Mouse (Mus musculus): ENCODE data around the gene Tppp3.

Gene Tppp3

DNA sequence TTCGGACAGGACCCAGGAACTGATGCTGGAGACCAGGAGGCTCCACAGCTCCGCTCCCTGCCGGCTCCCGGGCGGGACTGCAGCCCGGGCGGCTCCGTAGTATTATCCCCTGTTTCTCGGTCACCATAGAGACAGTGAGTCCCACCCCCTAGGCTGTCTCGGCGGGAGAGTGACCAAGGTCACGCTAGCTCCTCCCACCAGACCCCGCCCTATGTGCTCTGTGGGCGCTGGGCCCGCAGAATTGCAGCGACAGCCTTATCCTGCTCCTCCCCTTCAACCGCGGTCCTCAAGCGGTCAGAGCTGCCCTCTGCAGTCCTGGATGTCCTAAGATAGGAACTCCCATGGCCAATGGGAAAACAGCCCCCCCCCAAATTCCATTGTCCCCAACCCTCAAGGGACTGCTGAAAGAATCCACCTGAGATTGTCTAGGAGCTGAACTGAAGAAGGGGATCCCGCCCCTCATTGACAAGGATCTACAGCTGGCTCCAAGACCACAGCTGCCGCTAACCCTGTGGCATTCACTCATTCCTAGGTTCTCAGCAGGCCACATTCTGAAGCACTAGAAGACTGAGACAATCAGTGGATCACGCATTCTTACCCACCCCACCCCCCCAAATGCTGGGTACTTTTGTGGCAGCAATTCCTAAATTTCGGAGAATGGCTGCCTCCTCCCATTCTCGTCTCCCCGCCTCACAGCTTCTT lies at the start of gene Tppp3:
Tppp3 (minus strand) TSS at position 213 of the 702 bp plus-strand sequence.
- in situ Hi-C loops (cut with MboI; ENCODE audit: low pct_unique_long_range_greater_than_20kb in 1 of 2, low sequenced_read_pairs in 2 of 2, unreplicated experiment in 1 of 2) = loop anchor here in 1 of 2 experiments (5.0 kb wide), 1 partner anchor 34 kb away; no protein-coding TSS in a partner anchor

DNA sequence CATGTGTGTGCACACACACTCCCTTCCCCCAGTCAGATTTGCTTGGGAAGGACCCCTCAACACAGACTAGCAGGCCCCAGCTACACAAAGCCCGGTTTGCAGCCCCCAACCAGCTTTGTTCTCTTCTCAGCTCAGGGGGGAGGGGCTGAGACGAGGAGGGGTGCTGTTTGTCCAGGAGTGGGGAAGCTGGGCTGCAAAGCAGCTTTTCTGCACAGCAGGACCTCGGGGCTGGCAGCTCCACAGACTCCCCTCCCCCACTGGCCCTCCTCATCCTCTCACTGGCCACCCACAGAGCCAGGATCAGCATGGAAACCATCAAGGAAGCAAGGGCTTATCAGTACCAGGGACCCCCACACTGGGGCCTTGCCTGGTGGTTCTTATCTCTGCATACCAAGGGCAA lies 49.7 kb upstream of the Tppp3 start:
- in situ Hi-C loops (cut with MboI; ENCODE audit: low pct_unique_long_range_greater_than_20kb in 1 of 2, low sequenced_read_pairs in 2 of 2, unreplicated experiment in 1 of 2) = no loop called here

DNA sequence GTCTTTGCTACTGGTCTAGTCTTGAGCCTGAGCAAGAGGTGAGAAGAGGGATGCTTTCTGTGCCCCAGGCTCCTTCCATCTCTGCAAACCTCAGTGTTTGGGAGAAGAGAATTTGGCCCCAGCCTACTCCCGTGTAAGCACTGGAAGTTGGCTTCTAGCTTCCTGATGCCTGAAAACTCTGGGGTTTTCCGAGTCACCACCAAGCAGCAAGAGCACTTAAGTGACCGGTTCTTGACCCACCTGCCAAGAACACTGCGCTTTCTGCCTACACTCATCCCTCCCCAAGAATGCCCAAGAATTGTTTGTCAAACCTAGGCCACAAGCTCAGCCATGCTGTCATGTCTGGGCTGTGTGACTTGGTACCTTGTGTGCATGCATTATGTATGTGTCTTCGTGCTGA lies 49.2 kb upstream of the Tppp3 start:
- in situ Hi-C loops (cut with MboI; ENCODE audit: low pct_unique_long_range_greater_than_20kb in 1 of 2, low sequenced_read_pairs in 2 of 2, unreplicated experiment in 1 of 2) = no loop called here

DNA sequence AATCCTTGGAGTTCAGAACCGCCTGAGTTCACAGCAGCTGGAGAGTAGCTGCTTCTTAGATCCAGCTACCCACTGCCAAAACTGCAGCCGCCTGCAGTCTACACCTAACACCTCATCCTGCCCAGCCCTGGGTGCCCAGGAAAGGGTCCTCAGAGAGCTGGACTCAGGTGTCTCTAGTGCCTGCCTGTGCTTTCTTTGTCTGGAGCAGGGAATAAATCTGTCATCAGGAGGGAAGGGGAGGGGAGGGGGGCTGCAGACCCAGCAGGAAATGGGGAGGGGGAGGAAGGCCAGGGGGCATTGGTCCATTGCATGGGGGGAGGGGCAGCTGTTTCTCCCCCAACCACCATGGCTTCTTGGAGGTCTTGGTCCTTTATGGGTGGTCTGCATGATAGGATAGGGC lies 48.3 kb upstream of the Tppp3 start:
- in situ Hi-C loops (cut with MboI; ENCODE audit: low pct_unique_long_range_greater_than_20kb in 1 of 2, low sequenced_read_pairs in 2 of 2, unreplicated experiment in 1 of 2) = no loop called here

DNA sequence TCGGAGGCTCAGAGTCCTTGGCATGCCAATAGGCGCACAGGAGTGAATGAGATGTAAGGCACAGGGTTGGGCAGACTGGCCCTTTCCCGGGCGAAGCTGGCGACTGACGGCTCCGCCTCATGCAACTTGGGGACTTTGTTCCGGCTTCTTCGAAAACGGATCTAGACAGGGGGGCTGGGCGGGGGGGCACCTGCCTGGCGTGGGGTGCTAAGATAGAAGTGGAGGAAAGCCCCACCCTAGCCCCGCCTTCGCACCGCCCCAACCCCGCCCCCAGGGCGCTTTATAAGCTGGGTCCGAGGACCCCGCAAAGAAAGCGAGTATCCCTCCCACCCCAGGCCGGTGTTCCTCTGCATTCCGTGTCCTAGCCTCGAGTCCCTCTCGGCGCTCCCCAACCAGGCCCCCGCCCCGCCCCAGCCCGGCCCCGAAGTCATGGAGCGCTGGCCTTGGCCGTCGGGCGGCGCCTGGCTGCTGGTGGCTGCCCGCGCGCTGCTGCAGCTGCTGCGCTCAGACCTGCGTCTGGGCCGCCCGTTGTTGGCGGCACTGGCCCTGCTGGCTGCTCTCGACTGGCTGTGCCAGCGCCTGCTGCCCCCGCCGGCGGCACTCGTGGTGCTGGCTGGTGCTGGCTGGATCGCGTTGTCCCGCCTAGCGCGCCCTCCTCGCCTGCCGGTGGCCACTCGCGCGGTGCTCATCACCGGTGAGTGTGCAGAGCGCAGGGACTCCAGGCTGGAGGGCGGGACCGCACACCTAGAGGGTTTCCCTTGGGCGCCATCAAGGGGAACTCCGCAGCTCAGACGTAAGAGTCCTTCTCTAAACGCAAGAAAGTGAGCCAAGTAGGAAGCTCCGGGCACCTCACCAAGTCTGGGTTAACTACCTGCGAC lies 47.3 kb upstream of the Tppp3 start, which contains the start of gene Hsd11b2:
Hsd11b2 (plus strand) TSS at position 320 of the 878 bp plus-strand sequence.
- in situ Hi-C loops (cut with MboI; ENCODE audit: low pct_unique_long_range_greater_than_20kb in 1 of 2, low sequenced_read_pairs in 2 of 2, unreplicated experiment in 1 of 2) = no loop called here

DNA sequence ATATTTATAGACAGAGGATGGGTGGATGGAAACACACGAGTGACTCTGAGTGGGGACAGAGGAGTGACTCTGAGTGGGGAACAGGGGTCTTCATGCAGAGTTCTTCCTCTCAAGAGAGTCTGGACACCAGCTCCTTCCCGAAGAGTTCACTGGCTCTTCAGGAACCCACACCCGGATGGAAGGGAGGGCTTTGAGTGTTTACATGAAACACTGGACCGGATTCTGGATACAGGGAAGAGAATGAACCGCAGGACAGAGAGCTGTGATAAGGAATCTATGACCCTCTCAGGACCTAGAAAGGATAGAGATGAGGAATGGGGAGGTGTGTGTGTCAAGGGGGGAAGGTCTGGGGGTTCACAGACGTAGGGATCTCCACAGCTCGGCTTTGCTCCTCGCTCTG lies 46.0 kb upstream of the Tppp3 start:
- in situ Hi-C loops (cut with MboI; ENCODE audit: low pct_unique_long_range_greater_than_20kb in 1 of 2, low sequenced_read_pairs in 2 of 2, unreplicated experiment in 1 of 2) = no loop called here

DNA sequence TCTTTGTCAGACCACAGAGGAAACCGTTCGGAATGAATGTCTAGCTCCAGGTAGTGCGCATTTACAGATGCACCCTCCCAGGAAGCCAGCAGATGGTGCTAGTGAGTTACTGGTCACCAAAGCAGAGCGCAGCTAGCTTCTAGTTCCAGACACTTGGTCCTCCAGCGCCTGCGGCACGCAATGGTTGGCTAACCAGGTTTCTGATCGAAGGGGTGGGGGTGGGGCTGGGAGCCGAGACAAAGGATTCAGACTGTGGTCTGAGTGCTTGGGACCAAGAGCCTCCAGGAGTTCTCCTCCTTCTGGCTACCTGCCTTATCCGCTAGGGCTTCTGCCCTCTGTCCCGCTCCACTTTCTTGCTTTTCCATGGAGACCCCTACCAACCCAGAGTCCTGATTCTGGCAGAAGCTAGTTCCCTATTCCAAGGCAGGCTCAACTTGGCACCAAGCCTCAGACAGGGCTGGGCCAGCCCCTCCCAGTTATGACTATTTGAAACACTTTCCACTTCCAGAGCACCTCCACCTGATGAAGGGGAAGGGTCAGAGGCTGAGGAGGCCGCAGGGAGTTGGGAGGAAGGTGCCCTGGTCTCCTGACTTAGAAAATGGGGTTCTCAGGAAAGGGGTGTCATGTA lies 44.8 kb upstream of the Tppp3 start:
- in situ Hi-C loops (cut with MboI; ENCODE audit: low pct_unique_long_range_greater_than_20kb in 1 of 2, low sequenced_read_pairs in 2 of 2, unreplicated experiment in 1 of 2) = no loop called here

DNA sequence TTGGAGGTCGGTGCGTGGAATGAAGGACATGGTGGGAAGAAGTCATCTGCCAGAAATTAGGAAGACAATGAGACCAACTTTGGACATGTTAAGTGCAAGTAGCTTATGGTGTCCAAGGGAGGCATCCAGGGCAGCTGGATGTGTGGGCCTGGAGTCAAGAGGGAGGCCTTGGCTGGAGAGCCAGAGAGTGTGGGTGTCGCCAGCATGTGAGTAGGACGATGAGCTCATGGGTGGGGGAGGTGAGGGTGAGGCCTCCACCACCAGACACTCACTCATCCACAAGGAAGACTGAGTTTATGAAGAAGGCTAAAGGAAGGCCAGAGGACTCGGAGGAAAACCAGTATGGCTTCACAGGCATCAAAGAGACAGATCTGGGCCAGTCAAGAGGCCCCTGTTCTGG lies 43.3 kb upstream of the Tppp3 start:
- in situ Hi-C loops (cut with MboI; ENCODE audit: low pct_unique_long_range_greater_than_20kb in 1 of 2, low sequenced_read_pairs in 2 of 2, unreplicated experiment in 1 of 2) = no loop called here

DNA sequence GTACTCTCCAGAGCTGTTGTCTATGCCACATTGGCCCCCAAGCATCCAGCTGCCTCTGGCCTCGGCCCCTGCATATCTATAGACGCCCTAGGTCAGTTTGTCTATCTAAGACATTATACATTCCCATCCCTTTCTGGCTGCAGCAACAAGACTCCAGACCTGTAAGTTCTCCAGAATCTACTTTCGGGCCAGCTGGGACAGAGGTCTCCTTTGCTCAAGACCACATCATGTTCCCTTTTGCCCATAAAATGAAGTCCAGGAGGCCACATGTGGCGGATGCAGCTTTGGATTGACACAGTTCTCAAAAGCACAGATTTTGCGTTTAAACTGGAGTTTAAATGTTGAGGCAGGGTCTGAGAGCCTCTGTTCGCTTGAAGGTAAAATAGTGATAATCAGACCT lies 42.9 kb upstream of the Tppp3 start:
- in situ Hi-C loops (cut with MboI; ENCODE audit: low pct_unique_long_range_greater_than_20kb in 1 of 2, low sequenced_read_pairs in 2 of 2, unreplicated experiment in 1 of 2) = no loop called here

DNA sequence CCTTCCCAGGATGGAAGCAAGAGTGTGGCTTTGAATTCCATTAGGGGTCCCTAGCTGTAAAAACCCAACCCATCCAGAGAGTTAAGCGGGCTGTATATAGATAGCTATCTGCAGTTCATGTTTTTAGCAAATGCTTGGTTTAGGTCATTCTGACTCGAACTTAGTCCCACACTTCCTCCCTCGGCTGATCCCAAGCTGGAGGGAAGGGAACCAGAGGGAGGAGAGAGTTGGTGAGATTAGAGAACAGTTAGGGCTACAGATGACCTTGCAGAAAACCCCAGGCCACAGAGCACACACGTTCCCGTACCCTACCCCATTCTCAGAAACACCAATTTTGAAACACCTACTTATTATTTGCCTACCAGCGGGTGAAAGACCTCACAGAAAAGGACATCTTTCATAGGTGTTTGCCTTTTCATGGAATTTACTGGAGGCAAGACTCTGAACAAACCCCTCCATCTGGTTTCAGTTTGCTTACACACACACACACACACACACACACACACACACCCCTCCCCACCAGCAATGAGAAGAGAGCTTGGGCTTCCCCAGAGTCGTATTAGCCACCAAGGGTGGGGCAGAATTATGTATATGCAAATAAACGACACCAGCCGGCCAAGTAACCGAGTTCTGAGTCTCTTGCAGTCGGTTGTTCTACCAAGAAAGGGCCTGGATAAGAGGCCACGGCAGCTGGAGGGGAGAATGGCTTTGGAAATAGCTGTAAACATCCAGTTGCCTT lies 38.8 kb upstream of the Tppp3 start:
- in situ Hi-C loops (cut with MboI; ENCODE audit: low pct_unique_long_range_greater_than_20kb in 1 of 2, low sequenced_read_pairs in 2 of 2, unreplicated experiment in 1 of 2) = no loop called here

DNA sequence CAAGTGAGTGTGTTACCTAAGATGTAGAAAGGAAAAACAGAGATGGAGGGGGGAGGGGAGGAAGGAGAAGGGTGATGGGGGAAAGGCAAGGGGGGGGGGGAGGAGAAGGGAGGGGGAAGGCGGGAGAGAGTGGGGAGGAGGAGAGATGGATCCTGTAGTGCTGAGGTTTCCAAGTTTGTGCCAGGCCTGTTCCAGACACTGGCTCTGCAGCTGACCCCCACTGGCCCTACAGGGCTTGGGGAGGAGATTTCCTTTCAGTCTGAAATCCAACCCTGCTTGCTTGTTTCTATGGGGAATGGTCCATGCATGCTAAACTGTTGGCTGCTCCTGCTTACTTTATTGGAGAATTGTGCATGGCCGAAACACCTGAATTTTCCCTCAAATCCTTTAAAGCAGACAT lies 37.4 kb upstream of the Tppp3 start:
- in situ Hi-C loops (cut with MboI; ENCODE audit: low pct_unique_long_range_greater_than_20kb in 1 of 2, low sequenced_read_pairs in 2 of 2, unreplicated experiment in 1 of 2) = no loop called here

DNA sequence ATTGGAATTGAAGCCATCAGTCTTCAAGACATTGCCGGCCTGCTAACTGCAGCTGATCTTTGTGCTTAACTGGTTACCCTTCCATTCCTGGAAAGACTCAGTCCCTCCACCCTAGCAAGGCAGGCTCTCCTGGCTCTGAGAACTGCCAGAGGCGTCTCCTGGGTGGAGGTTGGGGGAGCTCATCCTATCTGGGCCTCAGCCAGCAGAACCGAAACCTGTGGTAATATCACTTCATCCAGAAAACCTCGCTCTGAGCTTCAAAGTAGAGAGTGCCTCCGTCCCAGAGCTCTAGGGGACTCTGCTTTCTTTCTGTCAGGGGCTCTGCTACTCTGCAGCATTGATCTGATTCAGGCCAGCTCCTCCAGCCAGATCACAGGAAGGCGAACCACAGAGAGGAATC lies 35.7 kb upstream of the Tppp3 start:
- in situ Hi-C loops (cut with MboI; ENCODE audit: low pct_unique_long_range_greater_than_20kb in 1 of 2, low sequenced_read_pairs in 2 of 2, unreplicated experiment in 1 of 2) = no loop called here

DNA sequence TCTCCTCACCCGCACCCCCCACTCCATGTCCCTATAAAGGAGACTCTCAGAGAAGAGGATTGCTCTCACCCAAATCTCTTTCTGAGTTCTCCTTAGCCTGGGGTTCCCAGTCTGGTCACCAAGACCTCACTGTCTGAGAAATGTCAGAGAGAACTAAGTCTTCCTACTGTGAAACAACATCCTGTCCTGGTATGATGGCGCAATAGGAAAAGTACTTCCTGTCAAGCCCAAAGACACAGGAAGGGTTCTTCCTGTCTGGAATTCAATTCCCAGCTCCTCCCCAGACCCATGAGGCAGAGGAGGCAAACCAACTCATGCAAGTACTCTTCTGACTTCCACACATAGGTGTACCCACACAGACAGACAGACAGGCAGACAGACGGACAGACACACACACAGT lies 33.3 kb upstream of the Tppp3 start:
- in situ Hi-C loops (cut with MboI; ENCODE audit: low pct_unique_long_range_greater_than_20kb in 1 of 2, low sequenced_read_pairs in 2 of 2, unreplicated experiment in 1 of 2) = no loop called here

DNA sequence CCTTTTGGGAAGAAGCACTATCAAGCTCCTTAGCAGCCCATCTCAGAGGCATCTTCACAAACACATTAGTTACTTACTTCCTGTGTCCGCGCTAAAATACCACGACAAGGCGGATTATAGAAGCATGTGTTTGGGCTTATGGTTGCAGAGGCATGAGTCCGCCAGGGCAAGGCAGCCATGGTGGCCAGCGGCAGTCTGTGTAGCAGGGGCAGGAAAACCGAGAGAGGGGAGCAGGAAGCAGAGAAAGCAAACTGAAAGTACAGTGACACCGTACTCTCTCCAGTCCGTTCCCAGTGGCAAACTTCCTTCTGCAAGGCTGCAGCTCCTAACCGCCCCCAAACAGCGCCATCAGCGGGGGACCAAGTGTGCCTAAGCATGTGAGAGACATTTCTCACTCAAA lies 28.5 kb upstream of the Tppp3 start:
- in situ Hi-C loops (cut with MboI; ENCODE audit: low pct_unique_long_range_greater_than_20kb in 1 of 2, low sequenced_read_pairs in 2 of 2, unreplicated experiment in 1 of 2) = no loop called here

DNA sequence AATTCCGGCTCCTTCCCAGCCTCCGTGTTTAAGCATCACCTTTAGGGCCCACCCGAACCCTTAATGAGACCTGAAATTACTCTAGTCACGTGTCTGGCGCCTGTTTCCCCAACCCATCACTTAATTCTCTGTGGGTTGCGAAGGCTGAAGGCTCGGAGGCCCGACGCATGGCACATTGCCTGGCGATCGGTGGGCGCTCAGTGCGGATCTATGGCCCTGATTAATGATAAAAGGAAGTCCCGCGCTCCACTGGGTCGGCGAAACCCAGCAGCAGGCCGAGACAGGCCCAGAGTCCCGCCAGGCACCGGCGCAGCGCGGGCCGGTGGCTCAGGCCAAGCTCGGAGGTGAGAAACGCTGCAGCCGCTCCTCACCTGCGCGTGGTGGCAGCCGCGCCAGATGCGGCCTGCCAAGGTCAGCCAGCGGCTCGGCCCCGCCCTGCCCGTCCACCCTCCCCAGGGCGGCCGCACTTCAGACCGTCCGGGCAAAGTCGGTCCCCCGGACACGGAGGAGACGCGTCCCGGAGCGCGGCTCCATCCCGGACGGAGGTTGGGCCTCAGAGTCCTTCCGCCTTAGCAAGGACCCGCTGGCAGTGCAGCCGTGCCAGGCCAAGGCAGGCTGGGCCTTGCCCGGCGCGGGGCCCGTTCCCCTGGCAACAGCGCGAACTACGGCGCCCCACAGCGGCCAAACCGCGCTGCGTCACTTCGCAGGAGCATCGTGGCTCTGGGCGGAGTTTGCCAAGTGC lies 25.3 kb upstream of the Tppp3 start, which contains the start of gene Zdhhc1:
Zdhhc1 (minus strand) TSS at position 464 of the 742 bp plus-strand sequence.
- in situ Hi-C loops (cut with MboI; ENCODE audit: low pct_unique_long_range_greater_than_20kb in 1 of 2, low sequenced_read_pairs in 2 of 2, unreplicated experiment in 1 of 2) = no loop called here

DNA sequence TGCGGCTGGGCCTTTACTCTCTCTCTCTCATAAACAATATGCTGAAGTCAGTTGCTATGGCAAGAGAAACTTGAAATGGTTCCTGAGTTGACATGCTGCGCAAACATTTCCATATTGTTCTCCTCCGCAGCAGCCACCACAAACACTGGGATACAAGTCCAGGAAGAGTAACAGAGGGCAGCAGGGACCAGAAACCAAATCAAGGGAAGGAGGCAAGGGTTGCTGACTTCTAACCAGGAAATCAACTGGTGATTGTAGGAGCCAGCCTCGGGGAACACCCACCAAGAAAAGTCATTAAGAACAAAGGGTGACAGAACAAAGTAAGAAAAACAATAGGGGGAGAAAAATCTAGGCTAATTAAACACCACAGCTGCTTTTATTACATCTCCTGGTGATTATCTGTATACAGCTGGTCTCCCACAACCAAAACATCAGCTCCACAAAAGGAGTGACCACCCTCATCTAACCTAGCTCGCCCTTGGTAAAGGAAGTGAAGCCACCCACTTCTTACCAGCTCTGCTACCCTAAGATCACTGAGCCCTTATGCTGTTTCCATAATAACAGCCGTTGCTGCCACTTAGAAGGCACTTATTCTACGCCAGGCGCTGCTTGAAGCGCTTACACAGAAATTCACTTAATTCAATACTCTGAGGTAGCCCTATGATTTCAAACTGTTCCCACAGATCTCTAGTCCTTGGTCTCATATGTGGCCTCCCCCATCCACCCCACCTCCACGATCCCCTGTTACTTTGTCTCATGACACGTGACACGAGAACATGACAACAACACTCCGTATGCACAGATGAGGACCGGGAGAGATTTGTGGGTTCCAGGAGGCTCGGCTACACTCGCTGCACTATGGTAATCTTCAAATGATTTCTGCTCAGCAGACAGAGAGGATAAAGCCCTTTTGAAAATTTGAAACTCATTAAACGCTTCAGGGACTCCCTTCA lies 24.3 kb upstream of the Tppp3 start:
- in situ Hi-C loops (cut with MboI; ENCODE audit: low pct_unique_long_range_greater_than_20kb in 1 of 2, low sequenced_read_pairs in 2 of 2, unreplicated experiment in 1 of 2) = no loop called here

DNA sequence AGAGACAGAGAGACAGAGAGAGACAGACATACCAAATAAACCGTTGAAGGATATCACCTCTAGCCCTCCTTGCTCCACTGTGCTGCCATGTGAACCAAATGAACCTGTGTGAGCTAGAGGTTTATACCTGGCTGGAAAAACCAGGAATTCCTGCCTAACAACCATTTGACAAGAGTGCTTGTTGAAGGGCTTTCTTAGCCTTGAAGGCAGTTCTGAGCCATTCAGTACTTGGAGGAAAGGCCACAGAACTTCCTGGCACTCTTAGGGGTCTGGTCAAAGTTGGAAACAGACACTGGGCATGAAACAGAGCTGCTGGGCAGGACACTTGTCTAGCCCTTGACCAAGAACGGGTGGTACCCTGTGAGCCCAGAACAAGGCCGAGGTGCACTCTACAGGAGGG lies 23.2 kb upstream of the Tppp3 start:
- in situ Hi-C loops (cut with MboI; ENCODE audit: low pct_unique_long_range_greater_than_20kb in 1 of 2, low sequenced_read_pairs in 2 of 2, unreplicated experiment in 1 of 2) = no loop called here
